Mouse (Mus musculus) intestine, postnatal 0 days (tissue): ENCODE measurements at regions not wholly inside any gene's neighbourhood (a gene's known extent, or its start where the extent isn't known, plus 50 kb on each side); places are given as distances from the start of the nearest gene placed in this dataset.

ENCODE experiments used
- ATAC-seq: fragments of 200-750 bp; cut with Nextera tagmentation; 2 replicates; pipeline ENCODE4 v1.8.0; 2017; ENCODE audit warnings: mild to moderate bottlenecking, moderate TSS enrichment, moderate library complexity
- H3K27ac ChIP-seq: fragments of 300-500 bp; sonication (generic); 2 replicates; pipeline ENCODE4 v1.5.1; 2014; ENCODE audit warnings: mild to moderate bottlenecking, low read depth, low read length, moderate library complexity
- H3K27me3 ChIP-seq: fragments of 300-500 bp; sonication (generic); replicated peaks from 2 replicates; pipeline ENCODE4 v1.6.1; 2014; ENCODE audit warnings: low read length, mixed read lengths; ENCODE audit not compliant: control insufficient read depth, insufficient read depth
- H3K36me3 ChIP-seq: fragments of 300-500 bp; sonication (generic); 2 replicates; pipeline ENCODE4 v1.6.1; 2014; ENCODE audit warnings: mild to moderate bottlenecking, moderate library complexity; ENCODE audit not compliant: control insufficient read depth, insufficient read depth
- H3K4me1 ChIP-seq: fragments of 300-500 bp; sonication (generic); replicated peaks from 2 replicates; pipeline ENCODE4 v1.6.1; 2014; ENCODE audit warnings: antibody characterized with exemption, low read length, mixed read lengths; ENCODE audit not compliant: control insufficient read depth, insufficient read depth
- H3K4me2 ChIP-seq: fragments of 300-500 bp; sonication (generic); replicated peaks from 2 replicates; pipeline ENCODE4 v1.6.1; 2014; ENCODE audit warnings: low read depth, mild to moderate bottlenecking, moderate library complexity
- H3K4me3 ChIP-seq: fragments of 300-500 bp; sonication (generic); 2 replicates; pipeline ENCODE4 v1.5.1; 2014; ENCODE audit warnings: low read depth, low read length
- H3K9ac ChIP-seq: fragments of 300-500 bp; sonication (generic); 2 replicates; pipeline ENCODE4 v1.6.1; 2014; ENCODE audit warnings: mild to moderate bottlenecking, low read depth, low read length
- H3K9me3 ChIP-seq: fragments of 300-500 bp; sonication (generic); 2 replicates; pipeline ENCODE4 v1.6.1; 2016; ENCODE audit warnings: mixed run types; ENCODE audit not compliant: control insufficient read depth
- CTCF ChIP-seq: sonication (generic); IDR thresholded peaks from 2 replicates; pipeline ENCODE4 v1.5.1; 2016; ENCODE audit warnings: low read depth, mild to moderate bottlenecking, control low read depth, antibody characterized with exemption, moderate library complexity
- WGBS: fragments of 180-500 bp; shearing (Covaris S2); extraction: QIAGEN DNeasy Blood & Tissue Kit; methylation state at CpG from one replicate; pipeline ENCODE4 v1.1.7; 2014; 5-methylcytosine and 5-hydroxymethylcytosine counted together

- Histone ChIP-seq H3K4me2 (no peak overlapping the region), H3K9me3 (no peaks in the 10 kb centered on the region), H3K9ac (no peak overlapping the region), H3K4me1 (no peaks in the 10 kb centered on the region), H3K27me3 (no peaks in the 10 kb centered on the region), H3K36me3 (no peaks in the 10 kb centered on the region), H3K27ac (no peak overlapping the region), H3K4me3 (no peak overlapping the region)
- 64% methylated on average over 14 of the region's 14 CpGs for WGBS
- no peak for ATAC-seq
- TF ChIP-seq CTCF, result no peak
These were observed 309.4 kb upstream of the Mpped2 start for GRCm38 (mm10) chr2:106383415-106384285.

GRCm38 (mm10) chr2:106384286-106384595 is 308.8 kb upstream of the Mpped2 start:
- H3K9me3 ChIP-seq, result no peaks in the 10 kb centered on the region
- no peaks in the 10 kb centered on the region for H3K4me1 ChIP-seq
- no peak for ATAC-seq
- no peak overlapping the region for H3K4me2 ChIP-seq
- H3K27me3 ChIP-seq, result no peaks in the 10 kb centered on the region
- no peak for TF ChIP-seq CTCF
- H3K9ac ChIP-seq, result no peak overlapping the region
- H3K27ac ChIP-seq, result no peak overlapping the region
- WGBS, result 83% methylated on average over 5 of the region's 5 CpGs
- H3K4me3 ChIP-seq, result no peak overlapping the region
- no peaks in the 10 kb centered on the region for H3K36me3 ChIP-seq

DNA sequence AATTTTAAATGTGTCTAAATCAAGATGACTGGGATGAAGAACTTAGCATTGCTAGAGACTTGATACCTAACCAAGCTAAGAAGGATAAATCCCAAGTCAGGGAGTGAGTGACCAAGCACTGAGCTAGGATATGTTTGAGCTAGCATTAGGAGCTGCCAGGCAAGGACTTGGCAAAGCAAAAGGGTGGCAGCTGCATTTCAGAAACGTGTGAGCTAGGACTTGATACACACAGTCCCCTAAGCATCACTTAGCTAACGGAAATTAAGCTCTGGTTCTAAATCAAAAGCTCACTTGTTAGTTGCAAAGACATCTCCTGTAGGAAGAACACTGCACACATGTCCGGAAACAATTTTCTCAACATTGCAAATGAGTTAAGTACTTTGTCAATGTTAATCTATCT is 308.2 kb upstream of the Mpped2 start:
- no peaks in the 10 kb centered on the region for H3K36me3 ChIP-seq
- H3K9ac ChIP-seq, result no peak overlapping the region
- TF ChIP-seq CTCF, result no peak
- 73% methylated on average over 3 of the region's 3 CpGs for WGBS
- H3K27ac ChIP-seq, result no peak overlapping the region
- H3K9me3 ChIP-seq, result no peaks in the 10 kb centered on the region
- ATAC-seq, result no peak
- no peaks in the 10 kb centered on the region for H3K4me1 ChIP-seq
- H3K4me3 ChIP-seq, result no peak overlapping the region
- H3K27me3 ChIP-seq, result no peaks in the 10 kb centered on the region
- no peak overlapping the region for H3K4me2 ChIP-seq

DNA sequence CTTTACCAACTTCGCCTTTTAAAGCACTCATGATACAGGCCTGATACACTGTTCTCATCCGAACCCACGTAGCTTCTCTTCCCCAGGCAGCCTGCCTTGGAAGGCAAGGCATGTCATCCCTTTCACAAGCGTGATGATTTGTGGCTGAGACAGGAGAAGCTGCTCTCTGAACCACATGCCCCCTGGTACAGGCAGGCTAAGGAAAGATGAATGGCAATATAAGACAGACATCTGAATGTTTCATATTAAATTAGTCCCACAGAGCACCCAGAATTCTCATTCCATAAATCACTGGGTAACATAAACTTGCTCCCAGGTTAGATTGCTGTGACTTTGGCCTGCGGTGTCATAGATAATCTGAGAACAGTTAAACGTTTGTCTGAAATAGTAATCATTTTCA is 280.9 kb upstream of the Mpped2 start:
- Histone ChIP-seq H3K4me2 (no peak overlapping the region), H3K9ac (no peak overlapping the region), H3K36me3 (no peaks in the 10 kb centered on the region), H3K27ac (no peak overlapping the region), H3K4me1 (no peaks in the 10 kb centered on the region), H3K9me3 (no peaks in the 10 kb centered on the region), H3K4me3 (no peak overlapping the region), H3K27me3 (no peaks in the 10 kb centered on the region)
- TF ChIP-seq CTCF, result no peak
- WGBS, result 50% methylated on average over 6 of the region's 6 CpGs
- ATAC-seq, result no peak

- 82% methylated on average over 7 of the region's 7 CpGs for WGBS
These were observed 277.5 kb upstream of the Mpped2 start for GRCm38 (mm10) chr2:106415474-106416019.

GRCm38 (mm10) chr2:106418181-106418580 is 274.9 kb upstream of the Mpped2 start:
- Histone ChIP-seq H3K4me1 (no peaks in the 10 kb centered on the region), H3K4me3 (no peak overlapping the region), H3K4me2 (no peak overlapping the region), H3K27me3 (no peaks in the 10 kb centered on the region), H3K36me3 (no peaks in the 10 kb centered on the region), H3K9me3 (no peaks in the 10 kb centered on the region), H3K9ac (no peak overlapping the region), H3K27ac (no peak overlapping the region)
- TF ChIP-seq CTCF, result no peak
- ATAC-seq, result no peak
- 85% methylated on average over 2 of the region's 2 CpGs for WGBS

More at GRCm38 (mm10) chr2:106415474-106416019, 277.5 kb upstream of the Mpped2 start:
- no peak for TF ChIP-seq CTCF
- H3K27me3 ChIP-seq, result no peaks in the 10 kb centered on the region
- H3K4me2 ChIP-seq, result no peak overlapping the region
- no peaks in the 10 kb centered on the region for H3K4me1 ChIP-seq
- no peak overlapping the region for H3K27ac ChIP-seq
- no peak for ATAC-seq
- no peak overlapping the region for H3K4me3 ChIP-seq
- no peak overlapping the region for H3K9ac ChIP-seq
- no peaks in the 10 kb centered on the region for H3K9me3 ChIP-seq
- no peaks in the 10 kb centered on the region for H3K36me3 ChIP-seq
